Mouse (Mus musculus) intestine, embryonic 14.5 days (tissue): ENCODE results near the gene Ifnk. TPM values are rescaled to one million over a fixed set of nuclear protein-coding genes. Genes with fewer than 3 reads are reported as not detected.

Experiments
- ATAC-seq: fragments of 200-750 bp; cut with Nextera tagmentation; replicated peaks from 2 replicates; pipeline ENCODE4 v1.8.0; 2017; ENCODE audit warnings: low read depth, moderate number of reproducible peaks, moderate TSS enrichment, moderate library complexity; ENCODE audit not compliant: low FRiP score, low TSS enrichment
- DNase-seq: peaks from one replicate; pipeline ENCODE4 v3.0.0-alpha.2; 2018; ENCODE audit warnings: low spot score
- H3K27ac ChIP-seq: fragments of 300-500 bp; sonication (generic); 2 replicates; pipeline ENCODE4 v1.5.1; 2014; ENCODE audit warnings: low read depth, mild to moderate bottlenecking, control low read depth
- H3K27me3 ChIP-seq: fragments of 300-500 bp; sonication (generic); replicated peaks from 2 replicates; pipeline ENCODE4 v1.6.1; 2014; ENCODE audit warnings: low read length, control low read depth; ENCODE audit not compliant: control insufficient read depth, insufficient read depth
- H3K36me3 ChIP-seq: fragments of 300-500 bp; sonication (generic); 2 replicates; pipeline ENCODE4 v1.6.1; 2014; ENCODE audit warnings: low read length, control low read depth; ENCODE audit not compliant: control insufficient read depth, insufficient read depth
- H3K4me1 ChIP-seq: fragments of 300-500 bp; sonication (generic); replicated peaks from 2 replicates; pipeline ENCODE4 v1.6.1; 2014; ENCODE audit warnings: low read length, control low read depth, mixed read lengths; ENCODE audit not compliant: control insufficient read depth, insufficient read depth
- H3K4me2 ChIP-seq: fragments of 300-500 bp; sonication (generic); 2 replicates; pipeline ENCODE4 v1.6.1; 2014; ENCODE audit warnings: low read length
- H3K4me3 ChIP-seq: fragments of 300-500 bp; sonication (generic); 2 replicates; pipeline ENCODE4 v1.5.1; 2014; ENCODE audit warnings: low read depth, low read length, control low read depth, mixed read lengths
- H3K9ac ChIP-seq: fragments of 300-500 bp; sonication (generic); 2 replicates; pipeline ENCODE4 v1.6.1; 2014; ENCODE audit warnings: mild to moderate bottlenecking, low read length
- H3K9me3 ChIP-seq: fragments of 300-500 bp; sonication (generic); 2 replicates; pipeline ENCODE4 v1.6.1; 2016; ENCODE audit warnings: low read length, control low read depth; ENCODE audit not compliant: control insufficient read depth
- WGBS: fragments of 180-500 bp; shearing (Covaris S2); extraction: QIAGEN DNeasy Blood & Tissue Kit; methylation state at CpG from one replicate; pipeline ENCODE4 v1.1.7; 2014; 5-methylcytosine and 5-hydroxymethylcytosine counted together
- polyA plus RNA-seq: library from polyadenylated mRNA; unstranded; fragments of >200 nt; fragmentation: Nextera tagmentation; extraction: Ambion mirVana; gene quantifications from 2 replicates; pipeline ENCODE4 v1.2.1, GENCODE M21; 2014

Gene Ifnk
- polyA plus RNA-seq, 1 experiment from 2014 or later: 0.23 TPM

- Histone ChIP-seq H3K4me1 (peaks cover 27% of the 10 kb centered on the region), H3K27me3 (no peaks in the 10 kb centered on the region), H3K4me3 (no peak overlapping the region), H3K27ac (no peak overlapping the region), H3K9ac (no peak overlapping the region), H3K4me2 (no peak overlapping the region), H3K9me3 (no peaks in the 10 kb centered on the region), H3K36me3 (no peaks in the 10 kb centered on the region)
- ATAC-seq (no peak), DNase-seq (no peak)
- WGBS: 42% methylated on average over 4 of the region's 4 CpGs
These were observed 31.7 kb upstream of the Ifnk start for GRCm38 (mm10) chr4:35120159-35120558.

- no peak overlapping the region for H3K27ac ChIP-seq
- no peak overlapping the region for H3K9ac ChIP-seq
- H3K9me3 ChIP-seq: no peaks in the 10 kb centered on the region
- ATAC-seq: no peak
- 84% methylated on average over 8 of the region's 8 CpGs for WGBS
- no peaks in the 10 kb centered on the region for H3K36me3 ChIP-seq
- H3K4me2 ChIP-seq: no peak overlapping the region
- no peaks in the 10 kb centered on the region for H3K27me3 ChIP-seq
- DNase-seq: no peak
- no peak overlapping the region for H3K4me3 ChIP-seq
- peaks cover 31% of the 10 kb centered on the region for H3K4me1 ChIP-seq
These were observed 31.3 kb upstream of the Ifnk start for GRCm38 (mm10) chr4:35120575-35120974.

GRCm38 (mm10) chr4:35121060-35121459 is 30.8 kb upstream of the Ifnk start:
- no peak for DNase-seq
- H3K36me3 ChIP-seq: no peaks in the 10 kb centered on the region
- H3K4me2 ChIP-seq: no peak overlapping the region
- H3K27ac ChIP-seq: no peak overlapping the region
- H3K9ac ChIP-seq: no peak overlapping the region
- H3K9me3 ChIP-seq: no peaks in the 10 kb centered on the region
- ATAC-seq: no peak
- no peaks in the 10 kb centered on the region for H3K27me3 ChIP-seq
- peaks cover 35% of the 10 kb centered on the region for H3K4me1 ChIP-seq
- WGBS: 70% methylated on average over 12 of the region's 12 CpGs
- no peak overlapping the region for H3K4me3 ChIP-seq

- DNase-seq: no peak
These were observed 28.8 kb upstream of the Ifnk start for GRCm38 (mm10) chr4:35123087-35123486.

GRCm38 (mm10) chr4:35124027-35124426 is 27.8 kb upstream of the Ifnk start:
- no peaks in the 10 kb centered on the region for H3K9me3 ChIP-seq
- no peaks in the 10 kb centered on the region for H3K27me3 ChIP-seq
- H3K4me3 ChIP-seq: no peak overlapping the region
- no peak overlapping the region; the same call in 1 of the 2 replicates for H3K4me2 ChIP-seq
- H3K4me1 ChIP-seq: peaks cover 52% of the 10 kb centered on the region
- 56% methylated on average over 11 of the region's 11 CpGs for WGBS
- H3K27ac ChIP-seq: peak overlapping the region; percentile 33
- H3K9ac ChIP-seq: no peak overlapping the region
- ATAC-seq: peak; percentile 12; the same call in 1 of the 2 replicates
- no peaks in the 10 kb centered on the region for H3K36me3 ChIP-seq
- DNase-seq: no peak

More at GRCm38 (mm10) chr4:35123087-35123486, 28.8 kb upstream of the Ifnk start:
- H3K4me1 ChIP-seq: peaks cover 48% of the 10 kb centered on the region
- H3K4me2 ChIP-seq: no peak overlapping the region
- H3K27me3 ChIP-seq: no peaks in the 10 kb centered on the region
- H3K9me3 ChIP-seq: no peaks in the 10 kb centered on the region
- H3K9ac ChIP-seq: no peak overlapping the region
- no peak overlapping the region for H3K4me3 ChIP-seq
- 57% methylated on average over 5 of the region's 5 CpGs for WGBS
- H3K36me3 ChIP-seq: no peaks in the 10 kb centered on the region
- ATAC-seq: no peak
- H3K27ac ChIP-seq: peak overlapping the region; percentile 33; the same call in 1 of the 2 replicates

GRCm38 (mm10) chr4:35125299-35125777 is 26.5 kb upstream of the Ifnk start:
- Histone ChIP-seq H3K27me3 (no peaks in the 10 kb centered on the region), H3K9me3 (no peaks in the 10 kb centered on the region), H3K4me2 (peak overlapping the region; percentile 7; the same call in 1 of the 2 replicates), H3K4me1 (peaks cover 55% of the 10 kb centered on the region), H3K27ac (peak overlapping the region; percentile 48), H3K4me3 (no peak overlapping the region), H3K36me3 (no peaks in the 10 kb centered on the region), H3K9ac (no peak overlapping the region)
- ATAC-seq (no peak), DNase-seq (no peak)
- WGBS: 26% methylated on average over 5 of the region's 6 CpGs

- no peak for ATAC-seq
- Histone ChIP-seq H3K9ac (no peak overlapping the region), H3K36me3 (no peaks in the 10 kb centered on the region), H3K9me3 (no peaks in the 10 kb centered on the region), H3K27ac (no peak overlapping the region), H3K27me3 (no peaks in the 10 kb centered on the region), H3K4me1 (peaks cover 50% of the 10 kb centered on the region), H3K4me3 (no peak overlapping the region), H3K4me2 (no peak overlapping the region)
- WGBS: 75% methylated on average over 9 of the region's 9 CpGs
- no peak for DNase-seq
These were observed 25.1 kb upstream of the Ifnk start for GRCm38 (mm10) chr4:35126776-35127175.

GRCm38 (mm10) chr4:35127759-35128158 is 24.1 kb upstream of the Ifnk start:
- Histone ChIP-seq H3K27me3 (no peaks in the 10 kb centered on the region), H3K4me3 (no peak overlapping the region), H3K27ac (no peak overlapping the region), H3K9ac (no peak overlapping the region), H3K9me3 (no peaks in the 10 kb centered on the region), H3K36me3 (no peaks in the 10 kb centered on the region), H3K4me1 (peaks cover 44% of the 10 kb centered on the region), H3K4me2 (no peak overlapping the region)
- DNase-seq (no peak), ATAC-seq (no peak)
- 56% methylated on average over 6 of the region's 6 CpGs for WGBS

- H3K27me3 ChIP-seq: no peaks in the 10 kb centered on the region
- no peaks in the 10 kb centered on the region for H3K9me3 ChIP-seq
- H3K36me3 ChIP-seq: no peaks in the 10 kb centered on the region
- no peak overlapping the region for H3K4me3 ChIP-seq
- DNase-seq: peak; percentile 57
- no peak overlapping the region for H3K27ac ChIP-seq
- peaks cover 40% of the 10 kb centered on the region for H3K4me1 ChIP-seq
- 40% methylated on average over 6 of the region's 6 CpGs for WGBS
- H3K9ac ChIP-seq: no peak overlapping the region
- ATAC-seq: 0 out of 2 replicates have a peak, but pooled peaks have one; percentile 29
- no peak overlapping the region for H3K4me2 ChIP-seq
These were observed 21.4 kb upstream of the Ifnk start for GRCm38 (mm10) chr4:35130411-35130948.
